ENCODE assay signal across 25 mouse cellular contexts in genomic region chr5:143987596-143987995, GRCm38 (mm10). TPM values are rescaled to one million over a fixed set of nuclear protein-coding genes. Genes with fewer than 3 reads are reported as not detected.
"Had no signal": no experiment of that assay in that cellular context is flagged by ENCODE, and none has a peak within 500 bp of the region (broad histone marks: within the 10 kb centered on the region; RNA-seq: fewer than 3 reads in every experiment).

No protein-coding gene starts in this region.

- H3K27me3 ChIP-seq: intestine, embryonic 15.5 days; limb, embryonic 12.5 days; limb, embryonic 15.5 days; midbrain, embryonic 13.5 days had no signal

- ATAC-seq: intestine, embryonic 15.5 days; liver, postnatal 0 days; lung, postnatal 0 days; midbrain, embryonic 13.5 days; midbrain, embryonic 16.5 days had no signal

- H3K9me3 ChIP-seq: intestine, embryonic 15.5 days; limb, embryonic 12.5 days; limb, embryonic 15.5 days; midbrain, embryonic 13.5 days had no signal

- H3K4me1 ChIP-seq: intestine, embryonic 15.5 days; limb, embryonic 12.5 days; limb, embryonic 15.5 days; midbrain, embryonic 13.5 days had no signal

- H3K9ac ChIP-seq: intestine, embryonic 15.5 days; limb, embryonic 12.5 days; limb, embryonic 15.5 days; liver, embryonic 14.5 days; liver, postnatal 0 days; lung, embryonic 14.5 days; midbrain, embryonic 13.5 days had no signal

- H3K27ac ChIP-seq: intestine, embryonic 15.5 days; kidney, postnatal 0 days; limb, embryonic 12.5 days; limb, embryonic 15.5 days; liver, embryonic 14.5 days; macrophage; midbrain, embryonic 13.5 days; stomach, postnatal 0 days had no signal

- DNase-seq: left cerebral cortex, postnatal 4 days; liver, postnatal 0 days; lung, embryonic 14.5 days; right cerebral cortex, adult 18-20 months; right cerebral cortex, postnatal 14 days; right cerebral cortex, postnatal 4 days; thymus, adult 2 months; thymus, postnatal 14 days; thymus, postnatal 4 days had no signal

- H3K4me3 ChIP-seq: intestine, embryonic 15.5 days; limb, embryonic 12.5 days; limb, embryonic 15.5 days; midbrain, embryonic 13.5 days had no signal

- H3K4me2 ChIP-seq: intestine, embryonic 15.5 days; limb, embryonic 12.5 days; limb, embryonic 15.5 days; liver, embryonic 11.5 days; lung, embryonic 14.5 days; midbrain, embryonic 13.5 days had no signal

RNA-seq across cellular contexts. Expression of gene Ocm, which starts 38.9 kb away (rescaled TPM):
- total RNA-seq: layer of hippocampus, adult 18-20 months; layer of hippocampus, postnatal 14 days; megakaryocyte, adult 5-6 weeks had no signal
- polyA plus RNA-seq: intestine, embryonic 15.5 days; limb, embryonic 12.5 days; liver, embryonic 11.5 days; liver, embryonic 14.5 days; liver, postnatal 0 days; lung, embryonic 14.5 days; macrophage; midbrain, embryonic 13.5 days; midbrain, embryonic 16.5 days; neural tube, embryonic 11.5 days; neural tube, embryonic 14.5 days; thymus, adult 2 months had no signal

RNA-seq across cellular contexts. Expression of gene Rsph10b, which starts 54.8 kb away (rescaled TPM):
- polyA plus RNA-seq: macrophage had no signal

RNA-seq across cellular contexts. Expression of gene Gm42421, which starts 59.6 kb away (rescaled TPM):
- polyA plus RNA-seq: liver, postnatal 0 days; lung, postnatal 0 days; stomach, postnatal 0 days had no signal
